8 mouse cellular contexts compared by ENCODE assay signal in the genomic region with DNA sequence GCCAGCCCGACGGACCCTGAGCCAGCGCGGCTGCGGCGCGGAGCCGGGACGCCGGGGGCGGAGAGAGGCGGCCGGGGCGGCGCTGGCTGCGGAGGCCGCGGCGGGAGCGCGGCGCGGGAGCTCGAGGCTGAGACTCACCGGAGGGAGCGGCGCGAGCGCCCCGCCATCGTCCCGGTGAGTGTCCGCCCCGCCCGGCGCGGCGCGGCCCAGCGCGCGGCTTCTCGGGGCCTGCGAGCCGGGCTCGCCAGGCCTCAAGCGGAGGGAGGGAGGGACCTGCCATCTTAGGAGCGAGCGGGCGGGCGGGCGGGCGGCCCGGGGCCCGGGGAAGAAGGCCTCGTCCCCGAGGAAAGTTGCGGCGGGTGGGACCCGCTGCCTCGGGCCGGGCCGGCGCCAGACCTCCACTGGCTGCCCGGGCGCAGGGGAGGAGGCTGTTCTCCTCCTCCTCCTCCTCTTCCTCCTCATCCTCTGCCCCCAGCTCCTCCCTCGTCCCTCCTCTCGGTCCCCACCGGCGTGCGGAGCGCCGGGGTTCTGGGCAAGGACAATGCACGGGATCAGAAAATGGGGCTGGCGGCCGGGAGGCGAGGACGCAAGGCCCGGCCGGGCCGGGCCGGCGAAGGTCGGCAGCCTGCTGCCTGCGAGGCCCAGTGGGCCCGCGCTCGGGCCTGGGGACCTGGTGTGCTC. TPM values are rescaled to one million over a fixed set of nuclear protein-coding genes. Genes with fewer than 3 reads are reported as not detected.
DNase-seq lines count a peak whose midpoint lies in the region; ATAC-seq and TF ChIP-seq lines count a peak whose summit lies in the region.

No protein-coding gene starts in this region.

- peak overlapping the region; percentile 97 for H3K4me3 ChIP-seq in bone marrow, adult 2 months (replicated peaks; ENCODE audit: control insufficient read depth, low read depth, low read length)
- H3K4me3 ChIP-seq in heart, embryonic 14.5 days (ENCODE audit: control insufficient read depth in 1 of 2, insufficient read depth in 1 of 2, low read depth in 1 of 2, low read length in 2 of 2): peak overlapping the region; percentile 70 to 92
- H3K4me3 ChIP-seq in liver, embryonic 16.5 days (ENCODE audit: low read depth, low read length): peak overlapping the region; percentile 78
- H3K4me3 ChIP-seq in neural tube, embryonic 11.5 days (ENCODE audit: low read depth, low read length): peak overlapping the region; percentile 99
- peak overlapping the region; percentile 98 for H3K4me3 ChIP-seq in stomach, embryonic 16.5 days (replicated peaks; ENCODE audit: low read length)

- TF ChIP-seq POLR2A in bone marrow, adult 2 months (IDR thresholded peaks at IDR 0.05; ENCODE audit: borderline replicate concordance, control insufficient read depth, low read depth, low read length): peak; percentile 57; the same call in 1 of the 2 replicates

- peak overlapping the region; percentile 100 for H3K9ac ChIP-seq in heart, embryonic 14.5 days (ENCODE audit: low read length)
- H3K9ac ChIP-seq in liver, embryonic 16.5 days (ENCODE audit: low read depth, low read length): peak overlapping the region; percentile 89
- H3K9ac ChIP-seq in neural tube, embryonic 11.5 days (ENCODE audit: low read length): peak overlapping the region; percentile 96
- H3K9ac ChIP-seq in stomach, embryonic 16.5 days (ENCODE audit: low read length): peak overlapping the region; percentile 100

- peak; percentile 42 for ATAC-seq in erythroid progenitor cell, adult 5-6 weeks (replicated peaks; ENCODE audit: low FRiP score, poor library complexity, severe bottlenecking)
- ATAC-seq in heart, embryonic 14.5 days (ENCODE audit: insufficient number of reproducible peaks, insufficient read depth, low FRiP score, low read depth): peak; percentile 18
- peak; percentile 31 for ATAC-seq in liver, embryonic 16.5 days (ENCODE audit: low read depth)
- 0 out of 2 replicates have a peak, but pooled peaks have one; percentile 2 for ATAC-seq in neural tube, embryonic 11.5 days (ENCODE audit: insufficient read depth, low FRiP score, low TSS enrichment)
- ATAC-seq in stomach, embryonic 16.5 days (ENCODE audit: insufficient read depth, low FRiP score): no peak; the same call in 1 of the 2 replicates

- no peaks in the 10 kb centered on the region for H3K9me3 ChIP-seq in heart, embryonic 14.5 days (ENCODE audit: control insufficient read depth, low read length)
- H3K9me3 ChIP-seq in liver, embryonic 16.5 days (replicated peaks; ENCODE audit: control insufficient read depth, low read length): no peaks in the 10 kb centered on the region
- no peaks in the 10 kb centered on the region for H3K9me3 ChIP-seq in neural tube, embryonic 11.5 days (ENCODE audit: control insufficient read depth, low read length)
- no peaks in the 10 kb centered on the region for H3K9me3 ChIP-seq in stomach, embryonic 16.5 days (replicated peaks; ENCODE audit: control insufficient read depth, low read length)

- H3K27me3 ChIP-seq in heart, embryonic 14.5 days (ENCODE audit: control insufficient read depth, insufficient read depth, low read length): no peaks in the 10 kb centered on the region
- no peaks in the 10 kb centered on the region for H3K27me3 ChIP-seq in liver, embryonic 16.5 days (ENCODE audit: control insufficient read depth, insufficient read depth, low read depth, low read length)
- no peaks in the 10 kb centered on the region for H3K27me3 ChIP-seq in neural tube, embryonic 11.5 days (ENCODE audit: control insufficient read depth, insufficient read depth, low read length)
- no peaks in the 10 kb centered on the region for H3K27me3 ChIP-seq in stomach, embryonic 16.5 days (ENCODE audit: control insufficient read depth, insufficient read depth, low read length)

- H3K36me3 ChIP-seq in heart, embryonic 14.5 days (ENCODE audit: control insufficient read depth, insufficient read depth, low read length): no peaks in the 10 kb centered on the region
- no peaks in the 10 kb centered on the region for H3K36me3 ChIP-seq in liver, embryonic 16.5 days (ENCODE audit: control insufficient read depth, insufficient read depth)
- no peaks in the 10 kb centered on the region for H3K36me3 ChIP-seq in neural tube, embryonic 11.5 days (ENCODE audit: control insufficient read depth, insufficient read depth, low read length)
- no peaks in the 10 kb centered on the region for H3K36me3 ChIP-seq in stomach, embryonic 16.5 days (ENCODE audit: control insufficient read depth, insufficient read depth, low read length)

- peak; percentile 63 for DNase-seq in A20 (ENCODE audit: low read depth, low spot score)
- DNase-seq in kidney, postnatal 10 days: peak; percentile 76
- peak; percentile 55 for DNase-seq in neural tube, embryonic 11.5 days (ENCODE audit: low spot score)

- TF ChIP-seq CTCF in bone marrow, adult 2 months (IDR thresholded peaks at IDR 0.05; ENCODE audit: control insufficient read depth, insufficient read depth, low read length): no peak

- peak overlapping the region; percentile 67 for H3K4me2 ChIP-seq in heart, embryonic 14.5 days (ENCODE audit: low read length)
- peak overlapping the region; percentile 90 for H3K4me2 ChIP-seq in liver, embryonic 16.5 days (ENCODE audit: low read depth, low read length)
- peak overlapping the region; percentile 75 for H3K4me2 ChIP-seq in neural tube, embryonic 11.5 days (ENCODE audit: low read depth)
- peak overlapping the region; percentile 62 for H3K4me2 ChIP-seq in stomach, embryonic 16.5 days (ENCODE audit: low read depth, low read length)

- WGBS in bone marrow, adult 2 months: 2% methylated on average over 74 of the region's 88 CpGs
- WGBS in heart, embryonic 14.5 days: under 1% methylated on average over 62 of the region's 88 CpGs
- WGBS in liver, embryonic 16.5 days (ENCODE audit: insufficient replicate concordance): 0% methylated on average over 54 of the region's 88 CpGs
- under 1% methylated on average over 37 of the region's 88 CpGs for WGBS in neural tube, embryonic 11.5 days
- WGBS in stomach, embryonic 16.5 days: 0% methylated on average over 70 of the region's 88 CpGs

- H3K27ac ChIP-seq in bone marrow, adult 2 months (ENCODE audit: control insufficient read depth, insufficient read depth, low read depth, low read length, poor library complexity): peak overlapping the region; percentile 100
- H3K27ac ChIP-seq in heart, embryonic 14.5 days (replicated peaks in 1 of 2; ENCODE audit: control insufficient read depth in 1 of 2, insufficient read depth in 1 of 2, low read depth in 2 of 2, low read length in 2 of 2): peak overlapping the region; percentile 99 to 100
- H3K27ac ChIP-seq in liver, embryonic 16.5 days (ENCODE audit: low read length): peak overlapping the region; percentile 100
- H3K27ac ChIP-seq in neural tube, embryonic 11.5 days (ENCODE audit: low read depth, low read length): peak overlapping the region; percentile 100
- H3K27ac ChIP-seq in stomach, embryonic 16.5 days (ENCODE audit: low read length): peak overlapping the region; percentile 100

- peaks cover 3% of the 10 kb centered on the region; the same call in 1 of the 2 replicates for H3K4me1 ChIP-seq in bone marrow, adult 2 months (ENCODE audit: control insufficient read depth, insufficient read depth, low read length)
- H3K4me1 ChIP-seq in heart, embryonic 14.5 days (ENCODE audit: control insufficient read depth in 2 of 2, insufficient read depth in 2 of 2, low read length in 2 of 2): peaks cover 8 to 46% of the 10 kb centered on the region in 2 experiments
- H3K4me1 ChIP-seq in liver, embryonic 16.5 days (ENCODE audit: control insufficient read depth, low read depth, low read length): peaks cover 28% of the 10 kb centered on the region
- peaks cover 12% of the 10 kb centered on the region for H3K4me1 ChIP-seq in neural tube, embryonic 11.5 days (ENCODE audit: control insufficient read depth, insufficient read depth, low read length)
- H3K4me1 ChIP-seq in stomach, embryonic 16.5 days (ENCODE audit: control insufficient read depth, insufficient read depth, low read length): peaks cover 30% of the 10 kb centered on the region

RNA-seq across cellular contexts. Expression of a gene that starts 0.7 kb away (rescaled TPM):
- polyA plus RNA-seq in bone marrow, adult 2 months (2011; ENCODE audit: insufficient read depth, insufficient read length, low replicate concordance, missing spikeins): 15.7 and 21.2 TPM in 2 replicates
- total RNA-seq in erythroid progenitor cell, adult 5-6 weeks (2015; ENCODE audit: low replicate concordance): 115 and 116 TPM in 2 replicates
- total RNA-seq in erythroid progenitor cell, adult 5-6 weeks (2017; ENCODE audit: low replicate concordance): 114 and 123 TPM in 2 replicates
- 12.2 and 12.3 TPM in 2 replicates for polyA plus RNA-seq in heart, embryonic 14.5 days (2014; fragmentation: Nextera tagmentation; extraction: Ambion mirVana)
- 4.0 TPM in 2 replicates for polyA plus RNA-seq in liver, embryonic 16.5 days (2015; fragmentation: Nextera tagmentation; extraction: Ambion mirVana)
- 11.8 and 12.1 TPM in 2 replicates for polyA plus RNA-seq in neural tube, embryonic 11.5 days (2014; fragmentation: Nextera tagmentation; extraction: Ambion mirVana)
- 7.4 TPM in 2 replicates for polyA plus RNA-seq in stomach, embryonic 16.5 days (2015; fragmentation: Nextera tagmentation; extraction: Ambion mirVana)

RNA-seq across cellular contexts. Expression of a gene that starts 43.9 kb away (rescaled TPM):
- polyA plus RNA-seq in bone marrow, adult 2 months (2011; ENCODE audit: insufficient read depth, insufficient read length, low replicate concordance, missing spikeins): 11.4 and 11.6 TPM in 2 replicates
- total RNA-seq in erythroid progenitor cell, adult 5-6 weeks (2015; ENCODE audit: low replicate concordance): 14.7 and 24.9 TPM in 2 replicates
- 7.6 and 18.9 TPM in 2 replicates for total RNA-seq in erythroid progenitor cell, adult 5-6 weeks (2017; ENCODE audit: low replicate concordance)
- 49.4 and 56.3 TPM in 2 replicates for polyA plus RNA-seq in heart, embryonic 14.5 days (2014; fragmentation: Nextera tagmentation; extraction: Ambion mirVana)
- polyA plus RNA-seq in liver, embryonic 16.5 days (2015; fragmentation: Nextera tagmentation; extraction: Ambion mirVana): 19.4 and 24.0 TPM in 2 replicates
- 57.7 and 60.8 TPM in 2 replicates for polyA plus RNA-seq in neural tube, embryonic 11.5 days (2014; fragmentation: Nextera tagmentation; extraction: Ambion mirVana)
- polyA plus RNA-seq in stomach, embryonic 16.5 days (2015; fragmentation: Nextera tagmentation; extraction: Ambion mirVana): 52.7 and 53.3 TPM in 2 replicates
